Mouse (Mus musculus) c-Kit-positive CD71-positive TER-119-positive erythroid progenitor cells, embryonic 14.5 days (primary cell): ENCODE data around the gene Hhatl.

Experiments
- DNase-seq: peaks from one replicate; pipeline ENCODE4 v3.0.0-alpha.2; 2013; ENCODE audit warnings: low spot score

Hhatl gene

DNA sequence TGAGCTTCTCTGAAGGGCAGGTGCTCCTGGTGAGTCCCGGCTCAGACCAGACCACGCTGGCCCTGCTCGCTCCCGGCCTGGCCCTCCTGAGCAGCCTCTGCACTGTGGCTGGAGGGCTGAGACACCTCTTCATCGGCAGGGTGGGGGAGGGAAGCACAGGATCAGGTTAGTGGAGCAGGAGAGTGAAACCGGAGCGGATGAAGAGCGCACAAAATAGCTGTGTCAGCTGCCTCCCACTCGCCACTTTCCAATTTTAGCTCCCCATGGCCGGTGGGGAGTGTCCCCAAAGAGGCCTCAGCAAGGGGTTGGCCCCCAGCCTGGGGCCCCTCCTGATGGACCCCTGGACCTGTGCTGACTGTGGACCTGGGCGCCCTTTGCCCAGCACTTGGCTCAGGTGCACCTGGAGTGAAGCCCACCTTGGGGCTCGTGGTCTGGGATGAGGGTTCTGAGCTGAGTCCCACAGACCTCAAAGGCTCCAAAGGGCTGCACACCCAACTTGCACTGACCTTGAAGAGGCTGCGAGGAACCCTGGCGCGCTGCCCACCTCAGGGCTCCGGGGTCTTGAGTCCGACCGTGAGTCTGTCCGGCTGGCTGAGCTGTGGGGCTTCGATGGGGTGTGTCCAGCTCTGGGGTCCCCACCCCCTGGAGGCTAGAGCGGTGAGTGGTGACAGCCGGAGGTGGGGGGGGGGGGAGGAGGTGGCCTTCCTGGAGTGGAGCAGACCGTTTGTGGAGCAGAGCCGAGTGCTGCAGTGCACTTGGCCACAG lies at the start of gene Hhatl:
Gene Hhatl, minus strand, starts transcription at position 751 of the 765 bp plus-strand sequence.
- no peak for DNase-seq

- no peak for DNase-seq
Measured at GRCm38 (mm10) chr9:121839622-121839965, 47.3 kb upstream of the Hhatl start.

- no peak for DNase-seq
Measured at GRCm38 (mm10) chr9:121838829-121839621, 46.7 kb upstream of the Hhatl start, which contains the start of gene Ccdc13. Gene Ccdc13, minus strand, starts transcription at chr9:121839461.

- DNase-seq, result no peak
Measured at GRCm38 (mm10) chr9:121838008-121838407, 45.7 kb upstream of the Hhatl start.

- DNase-seq, result no peak
Measured at GRCm38 (mm10) chr9:121833825-121834224, 41.5 kb upstream of the Hhatl start.

- peak; percentile 68 for DNase-seq
Measured at GRCm38 (mm10) chr9:121830956-121831293, 38.6 kb upstream of the Hhatl start.

GRCm38 (mm10) chr9:121830243-121830955 lies 38.1 kb upstream of the Hhatl start:
- peak; percentile 18 for DNase-seq

- no peak for DNase-seq
Measured at GRCm38 (mm10) chr9:121829270-121829992, 37.1 kb upstream of the Hhatl start.

DNA sequence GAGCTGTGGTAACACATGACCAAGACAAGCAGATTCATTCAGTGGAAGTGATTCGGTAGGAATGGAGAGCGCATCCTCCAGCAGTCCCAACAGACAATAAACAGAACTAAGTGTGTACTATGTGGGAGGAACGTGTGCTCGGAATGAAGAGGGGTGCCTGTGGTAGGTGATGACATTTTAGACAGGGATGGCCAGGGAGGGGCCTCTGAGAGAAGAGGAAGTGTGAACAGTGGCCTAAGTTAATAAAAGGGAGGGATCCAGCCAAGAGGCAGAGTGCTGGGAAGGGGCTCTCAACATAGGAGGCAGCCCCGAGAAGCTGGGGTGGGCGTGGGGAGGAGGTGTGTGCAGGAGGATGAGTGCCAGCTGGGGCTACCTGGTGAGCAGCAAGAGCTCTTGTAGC lies 36.0 kb upstream of the Hhatl start:
- DNase-seq, result no peak

- DNase-seq, result no peak
Measured at GRCm38 (mm10) chr9:121826356-121826755, 34.0 kb upstream of the Hhatl start.

- DNase-seq, result no peak
Measured at GRCm38 (mm10) chr9:121823991-121824390, 31.7 kb upstream of the Hhatl start.

- DNase-seq, result no peak
Measured at GRCm38 (mm10) chr9:121823051-121823450, 30.7 kb upstream of the Hhatl start.

DNA sequence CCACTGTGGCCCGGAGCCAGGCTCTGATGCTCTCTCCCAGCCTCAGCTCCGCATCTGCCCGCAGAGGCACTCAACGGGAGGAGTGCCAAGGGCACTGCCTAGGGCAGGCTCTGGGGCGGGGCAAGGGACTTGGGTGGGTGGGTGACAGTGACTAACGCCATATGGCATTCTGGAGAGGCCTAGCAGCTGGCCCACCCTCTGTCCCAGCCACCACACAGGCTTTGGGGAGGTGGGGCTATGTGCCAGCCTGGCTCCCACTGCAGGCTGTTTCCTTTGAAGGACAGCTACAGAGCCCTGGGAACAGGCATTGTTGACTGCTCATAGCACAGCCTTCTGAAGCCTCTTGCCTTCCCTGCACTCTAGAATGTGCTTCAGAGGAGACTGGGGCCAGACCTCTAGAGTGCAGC lies 30.3 kb upstream of the Hhatl start:
- no peak for DNase-seq

- no peak for DNase-seq
Measured at GRCm38 (mm10) chr9:121820765-121821164, 28.5 kb upstream of the Hhatl start.

DNA sequence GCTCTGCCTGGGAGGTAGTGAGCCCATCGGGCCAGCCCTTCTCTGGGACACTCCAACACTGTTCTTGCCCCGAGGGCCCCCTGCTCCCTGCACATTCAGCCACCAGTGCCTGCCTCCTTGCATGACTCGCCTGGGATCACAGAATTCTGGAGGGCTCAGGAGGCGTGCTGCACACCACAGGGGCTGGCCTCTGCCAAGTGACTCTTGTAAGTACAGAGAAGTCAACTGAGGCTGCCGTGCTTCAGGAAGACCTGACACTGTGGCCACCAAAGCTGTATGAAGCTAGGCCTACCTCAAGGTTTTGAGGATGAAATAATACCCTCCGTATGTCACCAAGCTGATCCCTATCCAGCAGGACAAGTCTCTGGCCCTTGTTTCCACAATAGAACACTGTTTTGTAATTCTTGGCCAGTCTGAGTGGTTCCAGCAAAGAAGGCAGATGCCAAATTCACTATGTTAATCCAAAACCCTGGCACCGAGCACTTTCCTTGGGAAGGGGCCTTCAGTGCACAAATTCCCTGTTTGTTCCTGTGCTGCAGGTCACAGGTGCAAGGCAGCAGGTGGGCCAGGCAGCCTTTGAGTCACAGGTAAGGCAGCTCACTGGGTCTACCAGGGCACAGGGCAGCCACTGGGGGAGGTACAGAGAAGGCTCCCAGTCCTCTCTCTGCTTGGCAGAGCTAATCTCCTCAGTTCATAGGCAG lies 27.6 kb upstream of the Hhatl start:
- DNase-seq, result no peak

- DNase-seq, result no peak
Measured at GRCm38 (mm10) chr9:121819073-121819770, 26.9 kb upstream of the Hhatl start.

GRCm38 (mm10) chr9:121815183-121815582 lies 22.9 kb upstream of the Hhatl start:
- DNase-seq, result no peak

DNA sequence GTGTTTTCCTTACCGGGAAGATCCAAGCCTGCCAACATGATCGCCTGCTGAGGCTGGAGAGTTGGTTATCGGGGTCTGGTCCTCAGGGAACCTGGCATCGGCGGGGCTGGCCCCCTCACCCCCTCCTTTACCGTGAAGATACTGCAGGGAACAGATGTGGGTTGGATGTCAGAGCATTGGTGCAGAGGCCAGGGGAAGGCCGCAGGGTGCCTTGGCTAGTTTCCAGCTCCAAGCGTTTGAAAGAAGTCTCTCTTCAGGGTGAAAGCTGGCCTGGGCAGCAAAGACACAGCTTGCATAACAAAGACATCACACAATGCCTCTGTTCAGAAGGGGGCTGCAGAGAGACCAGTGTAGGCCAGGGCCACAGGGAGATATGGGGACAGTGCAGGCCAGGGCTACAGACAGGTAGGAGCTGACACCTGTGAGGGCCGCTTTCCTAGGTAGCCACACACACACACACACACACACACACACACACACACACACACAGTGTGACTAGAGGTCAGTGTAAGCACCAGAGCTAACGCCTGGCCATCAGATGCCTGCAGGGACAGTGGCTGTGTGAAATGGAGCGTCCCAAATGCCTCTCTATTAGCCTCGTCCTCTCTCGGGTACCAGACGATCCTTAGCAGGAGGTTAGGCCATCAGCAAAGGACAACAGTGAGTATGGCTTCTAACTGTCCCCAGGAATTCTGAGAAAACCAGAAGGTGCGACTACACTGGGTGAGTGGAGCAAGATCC lies 17.9 kb upstream of the Hhatl start:
- DNase-seq, result no peak

GRCm38 (mm10) chr9:121808511-121808910 lies 16.2 kb upstream of the Hhatl start:
- DNase-seq, result no peak

GRCm38 (mm10) chr9:121807947-121808346 lies 15.6 kb upstream of the Hhatl start:
- no peak for DNase-seq
